Mouse (Mus musculus) large intestine, adult 2 months (tissue): ENCODE results near the gene Col23a1. TPM values are rescaled to one million over a fixed set of nuclear protein-coding genes. Genes with fewer than 3 reads are reported as not detected.
"Not testable (repeated sequence)": the region's sequence is repeated elsewhere in the genome, so short reads cannot be mapped to it uniquely, and the experiment has no call there.

Source experiments
- DNase-seq: peaks from one replicate; pipeline ENCODE4 v3.0.0-alpha.2; 2012; ENCODE audit warnings: low read depth, low spot score
- WGBS: fragments of 180-500 bp; shearing (Covaris S2); methylation state at CpG from one replicate; pipeline ENCODE4 v1.1.7; 2018; 5-methylcytosine and 5-hydroxymethylcytosine counted together
- polyA plus RNA-seq: library from polyadenylated mRNA; depleted of rRNA; stranded (reverse); fragments of >200 nt; gene quantifications from 2 replicates; pipeline ENCODE4 v1.2.3, GENCODE M21; 2012

Gene Col23a1
- polyA plus RNA-seq, 1 experiment, result 3.3 TPM

GRCm38 (mm10) chr11:51320609-51321008 is 30.9 kb downstream of the Col23a1 start:
- DNase-seq, result no peak

DNA sequence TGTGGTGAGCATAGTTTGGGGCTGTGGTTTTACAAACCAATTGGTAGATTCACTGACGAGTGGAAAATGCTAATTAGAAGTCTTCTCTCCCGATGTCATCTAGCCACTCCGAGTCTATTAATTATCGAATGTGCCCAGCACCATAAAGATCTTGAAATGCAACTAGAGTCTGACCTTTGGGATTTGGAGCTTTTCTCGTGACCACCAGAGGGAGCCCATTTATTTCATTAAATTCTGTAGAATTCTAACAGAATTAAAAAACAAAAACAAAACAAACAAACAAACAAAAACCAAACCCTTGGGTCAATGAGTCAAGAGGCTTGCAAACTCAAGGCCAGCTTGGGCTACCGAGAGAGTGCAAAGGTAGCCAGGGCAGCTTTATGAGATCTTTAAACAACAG is 37.2 kb downstream of the Col23a1 start:
- no peak for DNase-seq
- WGBS, result 51% methylated on average over 6 of the region's 6 CpGs

GRCm38 (mm10) chr11:51328387-51328942 is 38.7 kb downstream of the Col23a1 start:
- WGBS, result 58% methylated on average over 12 of the region's 12 CpGs
- DNase-seq, result no peak

DNA sequence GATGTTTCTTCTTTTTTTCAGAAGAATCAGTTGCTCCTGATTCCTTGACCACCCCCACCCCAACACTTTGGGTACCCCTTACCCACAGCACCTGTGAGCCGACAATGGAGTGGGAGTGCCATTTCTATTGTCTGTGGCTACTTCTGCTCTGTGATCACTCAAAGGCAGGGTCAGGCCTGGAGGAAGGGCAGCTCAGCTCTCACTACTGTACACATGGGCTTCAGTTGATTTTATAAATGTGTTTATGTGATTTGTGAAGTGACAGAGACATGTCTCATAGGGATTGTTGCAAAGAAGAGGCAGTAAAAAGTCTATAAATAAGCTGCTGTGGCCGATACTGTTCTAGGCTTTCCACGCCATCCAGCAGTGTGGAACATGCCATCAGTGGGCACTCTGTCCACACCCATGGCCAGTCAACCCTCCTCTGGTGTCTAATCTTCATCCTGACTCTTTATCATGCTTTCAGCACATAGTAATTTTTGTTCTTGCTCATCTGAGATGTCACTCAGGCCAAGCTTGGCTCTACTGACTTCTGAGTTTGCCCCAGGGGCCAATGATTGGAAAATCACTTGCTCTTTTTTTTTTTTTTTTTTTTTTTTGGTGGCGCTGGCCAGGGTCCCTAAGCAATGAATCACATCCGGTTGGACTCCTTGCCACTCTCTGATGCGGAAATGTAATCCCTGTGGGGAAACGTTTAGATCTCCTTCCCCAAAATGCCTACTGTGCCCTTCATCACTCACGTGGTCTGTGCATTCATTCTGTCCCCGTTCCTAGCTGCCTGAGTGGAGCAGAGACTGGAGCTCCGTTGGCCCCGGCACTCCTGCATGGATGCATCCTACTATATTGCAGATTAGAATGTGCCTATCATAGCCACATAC is 40.4 kb downstream of the Col23a1 start:
- DNase-seq, result no peak
- 70% methylated on average over 11 of the region's 11 CpGs for WGBS

- 77% methylated on average over 5 of the region's 5 CpGs for WGBS
- DNase-seq, result no peak
These were observed 44.3 kb downstream of the Col23a1 start for GRCm38 (mm10) chr11:51334017-51334416.

DNA sequence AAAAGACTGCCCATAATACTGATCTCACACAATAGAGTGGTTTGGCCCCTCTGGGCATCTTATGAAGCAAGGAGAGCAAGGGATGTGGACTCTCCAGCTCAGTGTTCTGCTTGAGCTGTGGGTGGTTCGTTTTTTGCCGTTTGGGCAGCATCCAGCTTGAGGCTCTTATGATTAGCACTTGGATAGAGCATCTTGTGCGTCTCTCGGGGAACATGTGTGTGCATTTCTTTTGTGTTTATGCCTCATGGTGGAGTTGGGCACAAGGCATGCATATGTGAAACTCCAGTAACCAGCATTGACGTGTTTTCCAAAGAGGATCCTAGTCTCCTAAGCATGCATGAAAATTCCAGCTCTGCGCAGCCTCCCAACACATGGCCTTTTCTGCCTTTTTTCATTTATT is 47.9 kb downstream of the Col23a1 start:
- 83% methylated on average over 6 of the region's 6 CpGs for WGBS
- no peak for DNase-seq

- 75% methylated on average over 7 of the region's 7 CpGs for WGBS
- DNase-seq, result no peak
These were observed 48.7 kb downstream of the Col23a1 start for GRCm38 (mm10) chr11:51338416-51338815.

DNA sequence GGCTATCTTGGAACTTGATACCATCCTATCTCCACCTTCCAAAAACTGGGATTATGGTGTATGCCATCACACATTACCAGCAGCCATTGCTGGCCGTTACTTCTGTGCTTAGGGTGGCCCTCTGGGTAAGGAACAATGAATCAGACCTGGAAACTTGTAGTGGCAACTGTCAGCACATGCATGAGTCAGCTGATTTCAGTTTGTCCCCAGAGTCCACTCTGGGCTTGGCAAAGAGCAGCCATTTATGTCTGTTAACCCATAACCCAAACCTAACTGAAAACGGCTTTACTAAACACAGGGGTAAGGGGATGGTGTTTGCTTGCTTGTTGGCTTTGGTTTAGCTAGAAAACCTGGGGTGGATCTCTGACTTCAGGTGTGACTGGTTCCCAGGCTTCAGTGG is 51.4 kb downstream of the Col23a1 start:
- 46% methylated on average over 2 of the region's 2 CpGs for WGBS
- no peak for DNase-seq

- DNase-seq, result no peak
- 82% methylated on average over 6 of the region's 6 CpGs for WGBS
These were observed 53.1 kb downstream of the Col23a1 start for GRCm38 (mm10) chr11:51342776-51343175.

DNA sequence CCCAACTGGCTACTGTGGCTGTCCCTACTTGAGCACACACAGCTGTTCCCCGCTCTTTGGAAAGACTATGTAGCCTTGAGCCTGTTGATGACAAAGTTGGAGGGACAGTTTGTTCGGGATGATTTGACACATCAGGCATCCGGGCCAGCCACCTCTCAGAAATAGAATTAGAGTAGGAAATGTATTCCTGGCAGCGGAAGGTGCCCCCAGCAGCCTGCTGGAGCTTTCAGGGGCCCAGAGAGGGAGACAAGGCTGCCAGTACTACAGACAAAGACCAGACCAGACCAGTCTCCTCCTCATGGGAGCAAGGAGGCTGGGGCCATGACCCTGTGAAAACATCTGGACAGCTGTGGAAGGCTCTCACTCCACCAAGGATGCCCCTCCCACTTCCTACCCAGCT is 53.6 kb downstream of the Col23a1 start:
- 75% methylated on average over 4 of the region's 4 CpGs for WGBS
- no peak for DNase-seq

DNA sequence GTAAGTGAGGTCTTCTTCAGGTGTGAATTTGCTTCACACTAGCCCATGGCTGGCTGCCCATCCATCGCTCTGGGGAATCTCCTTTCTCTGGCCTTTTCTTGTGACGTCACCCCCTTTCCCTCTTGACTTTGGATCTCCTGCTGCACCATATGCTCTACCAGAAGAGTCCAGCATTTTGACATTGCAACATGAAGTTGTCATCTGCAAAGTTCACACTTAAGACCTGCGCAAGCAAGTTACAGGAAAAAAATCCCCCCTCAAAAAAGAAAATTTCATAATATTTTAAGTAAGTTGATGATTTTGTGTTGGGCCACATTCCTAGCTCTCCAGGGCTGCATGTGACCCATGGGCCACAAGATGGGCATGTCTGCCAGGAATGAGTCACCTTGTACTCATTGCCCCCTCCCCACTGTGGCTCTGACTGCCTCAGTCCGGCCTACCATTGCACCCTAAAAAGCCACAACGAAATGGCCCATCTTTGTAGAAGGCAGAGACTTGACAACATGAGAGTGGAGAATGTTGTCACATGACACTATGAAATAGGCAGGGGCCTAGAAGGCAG is 54.1 kb downstream of the Col23a1 start:
- 86% methylated on average over 5 of the region's 5 CpGs for WGBS
- DNase-seq, result no peak

DNA sequence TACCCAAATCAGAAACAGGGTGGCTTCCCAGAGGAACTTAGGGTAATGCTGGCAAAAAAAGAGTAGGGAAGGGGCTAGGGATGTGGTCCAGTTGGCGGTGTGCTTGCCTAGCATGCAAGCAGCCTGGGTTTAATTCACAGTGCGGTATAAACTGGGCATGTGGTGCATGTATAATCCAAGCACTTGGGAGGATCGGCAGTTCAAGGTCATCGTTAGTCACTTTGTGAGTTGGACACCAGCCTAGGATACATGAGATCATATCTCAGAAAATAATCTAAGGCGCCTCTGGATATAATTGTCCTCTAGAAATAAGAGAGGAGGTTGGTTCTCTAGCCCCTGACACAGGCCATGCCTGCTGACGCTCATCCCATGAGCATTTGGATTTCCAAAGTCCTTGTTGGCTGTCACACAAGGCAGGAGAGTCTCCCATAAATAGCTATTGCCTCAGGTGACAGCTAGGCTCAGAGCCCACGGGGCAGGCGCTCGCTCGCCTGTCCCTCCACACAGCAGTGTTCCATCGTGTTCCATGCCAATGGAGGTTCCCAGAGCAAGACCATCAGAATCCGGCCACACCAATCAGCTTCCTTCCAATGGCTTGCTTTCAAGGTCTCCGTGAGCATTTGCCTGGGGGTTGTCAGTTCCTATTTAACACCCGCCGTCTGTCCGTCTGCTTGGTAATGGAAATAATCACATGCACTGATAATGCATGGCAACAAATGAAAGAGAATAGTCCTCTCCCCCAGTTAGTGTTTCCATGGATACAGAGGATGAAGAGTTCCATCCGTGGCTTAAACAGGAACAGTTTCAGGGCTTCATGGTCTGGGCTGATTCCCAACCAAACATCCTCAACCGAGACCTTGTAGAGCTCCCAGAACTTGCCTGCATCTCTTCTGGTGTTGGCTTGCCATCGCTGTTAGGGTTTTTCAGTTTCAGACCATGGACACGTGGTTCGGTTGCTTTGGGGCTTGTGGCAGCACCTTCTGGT is 56.1 kb downstream of the Col23a1 start:
- WGBS, result 83% methylated on average over 21 of the region's 21 CpGs

DNA sequence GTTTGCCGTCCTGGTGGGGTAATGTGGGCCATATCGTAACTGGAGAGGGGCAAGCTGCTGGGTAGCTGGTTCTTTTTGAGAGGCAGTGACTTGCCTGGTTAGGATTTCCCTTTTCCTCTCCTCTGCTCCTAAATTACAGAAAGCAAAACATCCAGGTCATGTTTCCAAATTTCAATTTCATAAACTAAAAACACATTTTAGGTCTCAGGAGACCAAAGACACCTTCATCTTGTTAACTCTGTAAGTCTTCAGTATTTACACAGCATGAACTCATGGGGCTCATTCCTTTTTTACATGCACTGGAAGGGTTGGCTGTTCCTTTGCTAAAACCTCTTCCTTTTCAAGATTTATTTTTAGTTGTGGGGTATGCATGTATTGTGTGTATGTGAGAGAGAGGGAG is 58.0 kb downstream of the Col23a1 start:
- DNase-seq, result no peak
- WGBS, result 78% methylated on average over 2 of the region's 2 CpGs

More for the DNA sequence above, 56.1 kb downstream of the Col23a1 start:
- no peak for DNase-seq

- no peak for DNase-seq
These were observed 59.9 kb downstream of the Col23a1 start for GRCm38 (mm10) chr11:51349665-51350064.

DNA sequence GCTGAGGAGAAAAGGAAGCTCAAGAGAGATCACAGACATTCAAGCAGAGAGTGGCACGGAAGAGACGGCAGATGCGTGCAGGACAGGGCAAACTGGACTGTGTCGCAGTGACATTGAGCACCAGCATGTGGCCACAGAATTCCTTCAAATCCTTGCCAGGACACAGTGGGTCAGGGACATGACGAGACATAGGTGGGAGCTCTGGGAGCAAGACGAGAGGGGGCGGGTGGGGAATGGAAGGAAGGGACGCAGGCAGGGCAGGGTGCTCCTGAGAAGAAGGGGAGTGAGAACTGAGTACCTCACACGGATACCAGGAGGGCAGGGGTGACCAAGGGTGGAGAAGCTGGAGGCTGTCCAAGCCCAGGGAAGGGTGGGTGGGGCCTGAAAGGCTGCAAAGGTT is 61.4 kb downstream of the Col23a1 start:
- 66% methylated on average over 9 of the region's 9 CpGs for WGBS
- no peak for DNase-seq

- WGBS, result 65% methylated on average over 5 of the region's 5 CpGs
- DNase-seq, result no peak
These were observed 62.1 kb downstream of the Col23a1 start for GRCm38 (mm10) chr11:51351841-51352240.

GRCm38 (mm10) chr11:51353746-51354145 is 64.0 kb downstream of the Col23a1 start:
- 51% methylated on average over 5 of the region's 5 CpGs for WGBS
- no peak for DNase-seq

- 94% methylated on average over 9 of the region's 9 CpGs for WGBS
These were observed 69.3 kb downstream of the Col23a1 start for GRCm38 (mm10) chr11:51358981-51359380.

DNA sequence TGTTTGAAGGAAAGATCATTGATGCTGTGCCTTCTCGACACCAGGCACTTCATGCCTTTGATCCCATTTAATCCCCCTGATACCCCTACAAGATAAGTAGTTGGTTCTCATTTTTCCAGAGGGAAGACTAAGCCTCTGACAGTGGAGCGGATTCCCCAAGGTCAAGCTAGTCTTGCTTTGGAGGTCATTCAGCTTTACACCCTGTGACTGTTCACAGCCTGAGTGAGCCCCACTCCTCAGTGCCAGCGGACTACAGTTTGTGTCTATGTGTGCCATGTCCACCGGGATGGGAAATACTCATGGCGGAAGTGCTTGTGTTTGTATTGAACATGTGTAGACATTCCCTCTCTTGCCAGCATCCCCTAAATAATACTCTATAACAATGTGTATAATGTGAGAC is 74.6 kb downstream of the Col23a1 start:
- DNase-seq, result no peak
- WGBS, result 80% methylated on average over 5 of the region's 5 CpGs

More at GRCm38 (mm10) chr11:51358981-51359380, 69.3 kb downstream of the Col23a1 start:
- not testable (repeated sequence) for DNase-seq

GRCm38 (mm10) chr11:51367334-51367733 is 77.6 kb downstream of the Col23a1 start:
- DNase-seq, result no peak
- WGBS, result 70% methylated on average over 5 of the region's 5 CpGs
